Mouse (Mus musculus): ENCODE data around the gene Tmem119. TPM values are rescaled to one million over a fixed set of nuclear protein-coding genes. Genes with fewer than 3 reads are reported as not detected.

The Tmem119 gene
- polyA plus RNA-seq (2014; fragmentation: Nextera tagmentation; extraction: Ambion mirVana): 6.1 and 7.8 TPM in 2 replicates

GRCm38 (mm10) chr5:113800280-113800679, at the start of gene Tmem119:
Tmem119 (minus strand) TSS chr5:113800516.
- Histone ChIP-seq H3K4me1 (ENCODE audit: control insufficient read depth in 2 of 2, insufficient read depth in 2 of 2, low read length in 2 of 2) (peaks cover 0 to 10% of the 10 kb centered on the region in 2 experiments; a peak in 3 of 4 replicates), H3K9me3 (ENCODE audit: control insufficient read depth, low read length) (no peaks in the 10 kb centered on the region), H3K9ac (ENCODE audit: low read length) (peak within 1 kb of the TSS; percentile 6; the same call in 1 of the 2 replicates), H3K27me3 (ENCODE audit: control insufficient read depth, insufficient read depth, low read length) (no peaks in the 10 kb centered on the region; the same call in 1 of the 2 replicates), H3K36me3 (ENCODE audit: control insufficient read depth, insufficient read depth, low read length) (no peaks in the 10 kb centered on the region), H3K4me3 (ENCODE audit: control insufficient read depth in 1 of 2, insufficient read depth in 1 of 2, low read depth in 1 of 2, low read length in 2 of 2) (peak within 1 kb of the TSS; percentile 7 to 43; a peak in 3 of 4 replicates), H3K4me2 (ENCODE audit: low read length) (peak within 1 kb of the TSS; percentile 46), H3K27ac (replicated peaks in 1 of 2; ENCODE audit: control insufficient read depth in 1 of 2, insufficient read depth in 1 of 2, low read depth in 2 of 2, low read length in 2 of 2) (peak within 1 kb of the TSS in 1 of 2 experiments; percentile 54; a peak in 2 of 4 replicates)
- peak; percentile 75 for ATAC-seq (ENCODE audit: insufficient number of reproducible peaks, insufficient read depth, low FRiP score, low read depth)
- WGBS: 1% methylated on average over 11 of the region's 11 CpGs

- Histone ChIP-seq H3K27ac (replicated peaks in 1 of 2; ENCODE audit: control insufficient read depth in 1 of 2, insufficient read depth in 1 of 2, low read depth in 2 of 2, low read length in 2 of 2) (no peak overlapping the region), H3K27me3 (ENCODE audit: control insufficient read depth, insufficient read depth, low read length) (no peaks in the 10 kb centered on the region), H3K9ac (ENCODE audit: low read length) (no peak overlapping the region), H3K9me3 (ENCODE audit: control insufficient read depth, low read length) (no peaks in the 10 kb centered on the region), H3K4me2 (ENCODE audit: low read length) (no peak overlapping the region), H3K4me3 (ENCODE audit: control insufficient read depth in 1 of 2, insufficient read depth in 1 of 2, low read depth in 1 of 2, low read length in 2 of 2) (no peak overlapping the region), H3K4me1 (ENCODE audit: control insufficient read depth in 2 of 2, insufficient read depth in 2 of 2, low read length in 2 of 2) (peaks cover 2 to 8% of the 10 kb centered on the region in 2 experiments; a peak in 3 of 4 replicates), H3K36me3 (ENCODE audit: control insufficient read depth, insufficient read depth, low read length) (peaks cover 94% of the 10 kb centered on the region)
- no peak for ATAC-seq (ENCODE audit: insufficient number of reproducible peaks, insufficient read depth, low FRiP score, low read depth)
- 87% methylated on average over 9 of the region's 9 CpGs for WGBS
Measured at GRCm38 (mm10) chr5:113847636-113848035, 47.3 kb upstream of the Tmem119 start.

- H3K27ac ChIP-seq (replicated peaks in 1 of 2; ENCODE audit: control insufficient read depth in 1 of 2, insufficient read depth in 1 of 2, low read depth in 2 of 2, low read length in 2 of 2): no peak overlapping the region
- peaks cover 99% of the 10 kb centered on the region for H3K36me3 ChIP-seq (ENCODE audit: control insufficient read depth, insufficient read depth, low read length)
- no peaks in the 10 kb centered on the region for H3K27me3 ChIP-seq (ENCODE audit: control insufficient read depth, insufficient read depth, low read length)
- no peak for ATAC-seq (ENCODE audit: insufficient number of reproducible peaks, insufficient read depth, low FRiP score, low read depth)
- 89% methylated on average over 8 of the region's 8 CpGs for WGBS
- H3K4me2 ChIP-seq (ENCODE audit: low read length): no peak overlapping the region
- no peak overlapping the region for H3K4me3 ChIP-seq (ENCODE audit: control insufficient read depth in 1 of 2, insufficient read depth in 1 of 2, low read depth in 1 of 2, low read length in 2 of 2)
- no peak overlapping the region for H3K9ac ChIP-seq (ENCODE audit: low read length)
- H3K9me3 ChIP-seq (ENCODE audit: control insufficient read depth, low read length): no peaks in the 10 kb centered on the region
- H3K4me1 ChIP-seq (ENCODE audit: control insufficient read depth in 2 of 2, insufficient read depth in 2 of 2, low read length in 2 of 2): peaks cover 2 to 8% of the 10 kb centered on the region in 2 experiments; a peak in 3 of 4 replicates
Measured at GRCm38 (mm10) chr5:113846656-113847055, 46.3 kb upstream of the Tmem119 start.

- WGBS: 89% methylated on average over 8 of the region's 8 CpGs
- H3K4me2 ChIP-seq (ENCODE audit: low read length): no peak overlapping the region
Measured at GRCm38 (mm10) chr5:113845627-113846026, 45.3 kb upstream of the Tmem119 start.

GRCm38 (mm10) chr5:113844721-113845120, 44.4 kb upstream of the Tmem119 start:
- no peak overlapping the region for H3K9ac ChIP-seq (ENCODE audit: low read length)
- WGBS: 65% methylated on average over 7 of the region's 7 CpGs
- no peaks in the 10 kb centered on the region for H3K9me3 ChIP-seq (ENCODE audit: control insufficient read depth, low read length)
- H3K27me3 ChIP-seq (ENCODE audit: control insufficient read depth, insufficient read depth, low read length): no peaks in the 10 kb centered on the region
- H3K4me1 ChIP-seq (ENCODE audit: control insufficient read depth in 2 of 2, insufficient read depth in 2 of 2, low read length in 2 of 2): no peaks in the 10 kb centered on the region; a peak in 1 of 4 replicates
- H3K27ac ChIP-seq (replicated peaks in 1 of 2; ENCODE audit: control insufficient read depth in 1 of 2, insufficient read depth in 1 of 2, low read depth in 2 of 2, low read length in 2 of 2): no peak overlapping the region
- H3K4me3 ChIP-seq (ENCODE audit: control insufficient read depth in 1 of 2, insufficient read depth in 1 of 2, low read depth in 1 of 2, low read length in 2 of 2): no peak overlapping the region
- H3K4me2 ChIP-seq (ENCODE audit: low read length): no peak overlapping the region
- H3K36me3 ChIP-seq (ENCODE audit: control insufficient read depth, insufficient read depth, low read length): peaks cover 87% of the 10 kb centered on the region
- ATAC-seq (ENCODE audit: insufficient number of reproducible peaks, insufficient read depth, low FRiP score, low read depth): no peak

More at GRCm38 (mm10) chr5:113845627-113846026, 45.3 kb upstream of the Tmem119 start:
- Histone ChIP-seq H3K4me3 (ENCODE audit: control insufficient read depth in 1 of 2, insufficient read depth in 1 of 2, low read depth in 1 of 2, low read length in 2 of 2) (no peak overlapping the region), H3K27me3 (ENCODE audit: control insufficient read depth, insufficient read depth, low read length) (no peaks in the 10 kb centered on the region), H3K9me3 (ENCODE audit: control insufficient read depth, low read length) (no peaks in the 10 kb centered on the region), H3K36me3 (ENCODE audit: control insufficient read depth, insufficient read depth, low read length) (peaks cover 92% of the 10 kb centered on the region), H3K27ac (replicated peaks in 1 of 2; ENCODE audit: control insufficient read depth in 1 of 2, insufficient read depth in 1 of 2, low read depth in 2 of 2, low read length in 2 of 2) (no peak overlapping the region), H3K9ac (ENCODE audit: low read length) (no peak overlapping the region), H3K4me1 (ENCODE audit: control insufficient read depth in 2 of 2, insufficient read depth in 2 of 2, low read length in 2 of 2) (peaks cover 2 to 3% of the 10 kb centered on the region in 2 experiments; a peak in 1 of 4 replicates)
- ATAC-seq (ENCODE audit: insufficient number of reproducible peaks, insufficient read depth, low FRiP score, low read depth): no peak

GRCm38 (mm10) chr5:113844106-113844505, 43.8 kb upstream of the Tmem119 start:
- Histone ChIP-seq H3K9ac (ENCODE audit: low read length) (no peak overlapping the region), H3K4me2 (ENCODE audit: low read length) (no peak overlapping the region), H3K4me1 (ENCODE audit: control insufficient read depth in 2 of 2, insufficient read depth in 2 of 2, low read length in 2 of 2) (no peaks in the 10 kb centered on the region; a peak in 1 of 4 replicates), H3K27ac (replicated peaks in 1 of 2; ENCODE audit: control insufficient read depth in 1 of 2, insufficient read depth in 1 of 2, low read depth in 2 of 2, low read length in 2 of 2) (no peak overlapping the region), H3K4me3 (ENCODE audit: control insufficient read depth in 1 of 2, insufficient read depth in 1 of 2, low read depth in 1 of 2, low read length in 2 of 2) (no peak overlapping the region), H3K36me3 (ENCODE audit: control insufficient read depth, insufficient read depth, low read length) (peaks cover 81% of the 10 kb centered on the region), H3K9me3 (ENCODE audit: control insufficient read depth, low read length) (no peaks in the 10 kb centered on the region), H3K27me3 (ENCODE audit: control insufficient read depth, insufficient read depth, low read length) (no peaks in the 10 kb centered on the region)
- ATAC-seq (ENCODE audit: insufficient number of reproducible peaks, insufficient read depth, low FRiP score, low read depth): no peak
- 69% methylated on average over 15 of the region's 15 CpGs for WGBS

- Histone ChIP-seq H3K9me3 (ENCODE audit: control insufficient read depth, low read length) (no peaks in the 10 kb centered on the region), H3K36me3 (ENCODE audit: control insufficient read depth, insufficient read depth, low read length) (peaks cover 69% of the 10 kb centered on the region), H3K27ac (replicated peaks in 1 of 2; ENCODE audit: control insufficient read depth in 1 of 2, insufficient read depth in 1 of 2, low read depth in 2 of 2, low read length in 2 of 2) (no peak overlapping the region), H3K27me3 (ENCODE audit: control insufficient read depth, insufficient read depth, low read length) (no peaks in the 10 kb centered on the region), H3K4me3 (ENCODE audit: control insufficient read depth in 1 of 2, insufficient read depth in 1 of 2, low read depth in 1 of 2, low read length in 2 of 2) (no peak overlapping the region), H3K9ac (ENCODE audit: low read length) (no peak overlapping the region), H3K4me1 (ENCODE audit: control insufficient read depth in 2 of 2, insufficient read depth in 2 of 2, low read length in 2 of 2) (no peaks in the 10 kb centered on the region; a peak in 1 of 4 replicates), H3K4me2 (ENCODE audit: low read length) (no peak overlapping the region)
- ATAC-seq (ENCODE audit: insufficient number of reproducible peaks, insufficient read depth, low FRiP score, low read depth): no peak
- WGBS: 92% methylated on average over 9 of the region's 9 CpGs
Measured at GRCm38 (mm10) chr5:113842906-113843305, 42.6 kb upstream of the Tmem119 start.

- Histone ChIP-seq H3K27ac (replicated peaks in 1 of 2; ENCODE audit: control insufficient read depth in 1 of 2, insufficient read depth in 1 of 2, low read depth in 2 of 2, low read length in 2 of 2) (no peak overlapping the region), H3K9me3 (ENCODE audit: control insufficient read depth, low read length) (no peaks in the 10 kb centered on the region), H3K36me3 (ENCODE audit: control insufficient read depth, insufficient read depth, low read length) (peaks cover 62% of the 10 kb centered on the region), H3K4me3 (ENCODE audit: control insufficient read depth in 1 of 2, insufficient read depth in 1 of 2, low read depth in 1 of 2, low read length in 2 of 2) (no peak overlapping the region), H3K27me3 (ENCODE audit: control insufficient read depth, insufficient read depth, low read length) (no peaks in the 10 kb centered on the region), H3K4me2 (ENCODE audit: low read length) (no peak overlapping the region), H3K9ac (ENCODE audit: low read length) (no peak overlapping the region), H3K4me1 (ENCODE audit: control insufficient read depth in 2 of 2, insufficient read depth in 2 of 2, low read length in 2 of 2) (no peaks in the 10 kb centered on the region; a peak in 1 of 4 replicates)
- no peak for ATAC-seq (ENCODE audit: insufficient number of reproducible peaks, insufficient read depth, low FRiP score, low read depth)
- WGBS: 77% methylated on average over 9 of the region's 9 CpGs
Measured at GRCm38 (mm10) chr5:113842244-113842643, 41.9 kb upstream of the Tmem119 start.
